Mouse (Mus musculus) cerebral cortex, adult 2 months (tissue): ENCODE data around the gene Hoxd9.

Experiments used
- whole genome bisulfite sequencing: fragments of 180-500 bp; shearing (Covaris S2); methylation state at CpG from one replicate; pipeline ENCODE4 v1.1.7; 2018; 5-methylcytosine and 5-hydroxymethylcytosine counted together

The Hoxd9 gene

GRCm38 (mm10) chr2:74683471-74683951, 14.0 kb upstream of the Hoxd9 start:
- WGBS = 1% methylated on average over 18 of the region's 18 CpGs

- WGBS = 2% methylated on average over 12 of the region's 12 CpGs
Observed at GRCm38 (mm10) chr2:74684106-74684505, 13.4 kb upstream of the Hoxd9 start.

- WGBS = 20% methylated on average over 4 of the region's 4 CpGs
Observed at GRCm38 (mm10) chr2:74685059-74685603, 12.4 kb upstream of the Hoxd9 start.

GRCm38 (mm10) chr2:74686301-74686987, 11.1 kb upstream of the Hoxd9 start:
- 8% methylated on average over 17 of the region's 17 CpGs for WGBS

- 1% methylated on average over 27 of the region's 27 CpGs for WGBS
Observed at GRCm38 (mm10) chr2:74686988-74687697, 10.4 kb upstream of the Hoxd9 start.

GRCm38 (mm10) chr2:74687698-74688555, 9.6 kb upstream of the Hoxd9 start:
- 3% methylated on average over 31 of the region's 31 CpGs for WGBS

- WGBS = 9% methylated on average over 12 of the region's 12 CpGs
Observed at GRCm38 (mm10) chr2:74688795-74689573, 8.5 kb upstream of the Hoxd9 start.

- WGBS = 3% methylated on average over 24 of the region's 24 CpGs
Observed at GRCm38 (mm10) chr2:74689574-74690337, 7.8 kb upstream of the Hoxd9 start.

- 15% methylated on average over 8 of the region's 8 CpGs for WGBS
Observed at GRCm38 (mm10) chr2:74690338-74690716, 7.2 kb upstream of the Hoxd9 start.

- WGBS = 3% methylated on average over 56 of the region's 56 CpGs
Observed at GRCm38 (mm10) chr2:74691022-74691951, 6.2 kb upstream of the Hoxd9 start, which contains the start of gene Hoxd10. Hoxd10 (plus strand) TSS chr2:74691924.

- WGBS = 4% methylated on average over 35 of the region's 35 CpGs
Observed at GRCm38 (mm10) chr2:74691995-74692807, 5.3 kb upstream of the Hoxd9 start.

- WGBS = 4% methylated on average over 20 of the region's 20 CpGs
Observed at GRCm38 (mm10) chr2:74692808-74693431, 4.6 kb upstream of the Hoxd9 start.

GRCm38 (mm10) chr2:74693432-74693827, 4.1 kb upstream of the Hoxd9 start:
- 9% methylated on average over 4 of the region's 4 CpGs for WGBS

GRCm38 (mm10) chr2:74694066-74694465, 3.5 kb upstream of the Hoxd9 start:
- WGBS = 2% methylated on average over 16 of the region's 16 CpGs

- WGBS = 7% methylated on average over 1 of the region's 1 CpGs
Observed at GRCm38 (mm10) chr2:74695383-74695782, 2.1 kb upstream of the Hoxd9 start.

GRCm38 (mm10) chr2:74695813-74696430, 1.6 kb upstream of the Hoxd9 start:
- 5% methylated on average over 7 of the region's 7 CpGs for WGBS
